Mouse (Mus musculus): ENCODE measurements around the gene Dock9. TPM values are rescaled to one million over a fixed set of nuclear protein-coding genes. Genes with fewer than 3 reads are reported as not detected.

The Dock9 gene
- polyA plus RNA-seq, 1 experiment from 2014 or later: 5.4 TPM

- Histone ChIP-seq H3K9me3 (no peaks in the 10 kb centered on the region), H3K4me2 (replicated peaks) (no peak overlapping the region), H3K4me1 (peaks cover 26% of the 10 kb centered on the region), H3K9ac (no peak overlapping the region), H3K4me3 (no peak overlapping the region), H3K27ac (no peak overlapping the region), H3K36me3 (no peaks in the 10 kb centered on the region), H3K27me3 (peaks cover 28% of the 10 kb centered on the region)
- ATAC-seq (ENCODE audit: low FRiP score, low read depth): no peak
- WGBS: 64% methylated on average over 19 of the region's 19 CpGs
Measured at GRCm38 (mm10) chr14:121752686-121753426, 44.8 kb downstream of the Dock9 start.

GRCm38 (mm10) chr14:121749606-121750005, 48.0 kb downstream of the Dock9 start:
- no peaks in the 10 kb centered on the region for H3K36me3 ChIP-seq
- H3K4me1 ChIP-seq: peaks cover 31% of the 10 kb centered on the region
- peak overlapping the region; percentile 11; the same call in 1 of the 2 replicates for H3K27ac ChIP-seq
- ATAC-seq (ENCODE audit: low FRiP score, low read depth): peak; percentile 80; the same call in 1 of the 2 replicates
- H3K4me3 ChIP-seq: no peak overlapping the region
- no peak overlapping the region for H3K9ac ChIP-seq
- H3K4me2 ChIP-seq (replicated peaks): 0 out of 2 replicates have a peak overlapping the region, but pooled peaks have one; percentile 2
- WGBS: 31% methylated on average over 9 of the region's 9 CpGs
- H3K27me3 ChIP-seq: peaks cover 26% of the 10 kb centered on the region
- no peaks in the 10 kb centered on the region for H3K9me3 ChIP-seq

- no peak for ATAC-seq (ENCODE audit: low FRiP score, low read depth)
- no peak overlapping the region for H3K9ac ChIP-seq
- 64% methylated on average over 10 of the region's 10 CpGs for WGBS
- H3K9me3 ChIP-seq: no peaks in the 10 kb centered on the region
- peaks cover 22% of the 10 kb centered on the region for H3K27me3 ChIP-seq
- peaks cover 32% of the 10 kb centered on the region for H3K4me1 ChIP-seq
- H3K4me3 ChIP-seq: no peak overlapping the region
- H3K36me3 ChIP-seq: no peaks in the 10 kb centered on the region
- H3K4me2 ChIP-seq (replicated peaks): 0 out of 2 replicates have a peak overlapping the region, but pooled peaks have one; percentile 1
- H3K27ac ChIP-seq: no peak overlapping the region
Measured at GRCm38 (mm10) chr14:121749084-121749483, 48.6 kb downstream of the Dock9 start.

- Histone ChIP-seq H3K9me3 (no peaks in the 10 kb centered on the region), H3K9ac (no peak overlapping the region), H3K27me3 (peaks cover 12% of the 10 kb centered on the region), H3K36me3 (no peaks in the 10 kb centered on the region), H3K4me2 (replicated peaks) (no peak overlapping the region), H3K27ac (no peak overlapping the region), H3K4me3 (no peak overlapping the region), H3K4me1 (peaks cover 34% of the 10 kb centered on the region)
- ATAC-seq (ENCODE audit: low FRiP score, low read depth): no peak
- 82% methylated on average over 7 of the region's 7 CpGs for WGBS
Measured at GRCm38 (mm10) chr14:121747360-121747759, 50.3 kb downstream of the Dock9 start.

GRCm38 (mm10) chr14:121743787-121744417, 53.7 kb downstream of the Dock9 start:
- Histone ChIP-seq H3K36me3 (no peaks in the 10 kb centered on the region), H3K9ac (no peak overlapping the region), H3K4me3 (no peak overlapping the region), H3K9me3 (no peaks in the 10 kb centered on the region), H3K27me3 (peaks cover 24% of the 10 kb centered on the region; the same call in 1 of the 2 replicates), H3K27ac (no peak overlapping the region), H3K4me1 (peaks cover 22% of the 10 kb centered on the region), H3K4me2 (replicated peaks) (no peak overlapping the region)
- WGBS: 36% methylated on average over 9 of the region's 9 CpGs
- no peak for ATAC-seq (ENCODE audit: low FRiP score, low read depth)

GRCm38 (mm10) chr14:121738431-121739403, 58.9 kb downstream of the Dock9 start:
- H3K4me1 ChIP-seq: peaks cover 10% of the 10 kb centered on the region
- ATAC-seq (ENCODE audit: low FRiP score, low read depth): no peak
- H3K9me3 ChIP-seq: no peaks in the 10 kb centered on the region
- no peak overlapping the region for H3K9ac ChIP-seq
- H3K4me2 ChIP-seq (replicated peaks): no peak overlapping the region
- H3K36me3 ChIP-seq: no peaks in the 10 kb centered on the region
- H3K27me3 ChIP-seq: peaks cover 39% of the 10 kb centered on the region
- no peak overlapping the region for H3K4me3 ChIP-seq
- WGBS: 63% methylated on average over 24 of the region's 24 CpGs
- no peak overlapping the region for H3K27ac ChIP-seq

- Histone ChIP-seq H3K27ac (no peak overlapping the region), H3K27me3 (peaks cover 39% of the 10 kb centered on the region), H3K9ac (no peak overlapping the region), H3K4me3 (no peak overlapping the region), H3K4me2 (replicated peaks) (no peak overlapping the region), H3K4me1 (peaks cover 7% of the 10 kb centered on the region; the same call in 1 of the 2 replicates), H3K9me3 (no peaks in the 10 kb centered on the region), H3K36me3 (no peaks in the 10 kb centered on the region)
- WGBS: 81% methylated on average over 8 of the region's 8 CpGs
- no peak for ATAC-seq (ENCODE audit: low FRiP score, low read depth)
Measured at GRCm38 (mm10) chr14:121737277-121737676, 60.4 kb downstream of the Dock9 start.

- no peaks in the 10 kb centered on the region for H3K9me3 ChIP-seq
- peaks cover 7% of the 10 kb centered on the region; the same call in 1 of the 2 replicates for H3K4me1 ChIP-seq
- no peak overlapping the region for H3K4me2 ChIP-seq (replicated peaks)
- H3K4me3 ChIP-seq: no peak overlapping the region
- H3K9ac ChIP-seq: no peak overlapping the region
- H3K27ac ChIP-seq: no peak overlapping the region
- no peaks in the 10 kb centered on the region for H3K36me3 ChIP-seq
- no peak for ATAC-seq (ENCODE audit: low FRiP score, low read depth)
- 62% methylated on average over 7 of the region's 7 CpGs for WGBS
- H3K27me3 ChIP-seq: peaks cover 33% of the 10 kb centered on the region
Measured at GRCm38 (mm10) chr14:121735678-121736077, 62.0 kb downstream of the Dock9 start.

- Histone ChIP-seq H3K4me3 (no peak overlapping the region), H3K27ac (no peak overlapping the region), H3K9me3 (no peaks in the 10 kb centered on the region), H3K9ac (no peak overlapping the region), H3K27me3 (peaks cover 22% of the 10 kb centered on the region), H3K4me2 (replicated peaks) (no peak overlapping the region), H3K4me1 (peaks cover 7% of the 10 kb centered on the region; the same call in 1 of the 2 replicates), H3K36me3 (no peaks in the 10 kb centered on the region)
- WGBS: 82% methylated on average over 7 of the region's 7 CpGs
- ATAC-seq (ENCODE audit: low FRiP score, low read depth): no peak
Measured at GRCm38 (mm10) chr14:121734217-121734616, 63.4 kb downstream of the Dock9 start.

- Histone ChIP-seq H3K9me3 (no peaks in the 10 kb centered on the region), H3K27me3 (peaks cover 16% of the 10 kb centered on the region), H3K27ac (no peak overlapping the region), H3K36me3 (no peaks in the 10 kb centered on the region), H3K4me2 (replicated peaks) (no peak overlapping the region), H3K4me3 (no peak overlapping the region), H3K9ac (no peak overlapping the region), H3K4me1 (peaks cover 3% of the 10 kb centered on the region; the same call in 1 of the 2 replicates)
- no peak for ATAC-seq (ENCODE audit: low FRiP score, low read depth)
- WGBS: 91% methylated on average over 12 of the region's 12 CpGs
Measured at GRCm38 (mm10) chr14:121733694-121734093, 63.9 kb downstream of the Dock9 start.

- Histone ChIP-seq H3K9me3 (no peaks in the 10 kb centered on the region), H3K36me3 (no peaks in the 10 kb centered on the region), H3K4me1 (no peaks in the 10 kb centered on the region; the same call in 1 of the 2 replicates), H3K27ac (no peak overlapping the region), H3K27me3 (peaks cover 4% of the 10 kb centered on the region; the same call in 1 of the 2 replicates), H3K4me2 (replicated peaks) (no peak overlapping the region), H3K4me3 (no peak overlapping the region), H3K9ac (no peak overlapping the region)
- WGBS: 20% methylated on average over 8 of the region's 8 CpGs
- no peak for ATAC-seq (ENCODE audit: low FRiP score, low read depth)
Measured at GRCm38 (mm10) chr14:121732196-121732595, 65.4 kb downstream of the Dock9 start.

Data from limb, embryonic 13.5 days (tissue).